Mouse (Mus musculus): ENCODE measurements around the gene P2rx7. TPM values are rescaled to one million over a fixed set of nuclear protein-coding genes. Genes with fewer than 3 reads are reported as not detected.
"Not testable (repeated sequence)": the region's sequence is repeated elsewhere in the genome, so short reads cannot be mapped to it uniquely, and the experiment has no call there.

Gene P2rx7
- total RNA-seq, 2 experiments from 2014 or later = 3.2 to 5.1 TPM

DNA sequence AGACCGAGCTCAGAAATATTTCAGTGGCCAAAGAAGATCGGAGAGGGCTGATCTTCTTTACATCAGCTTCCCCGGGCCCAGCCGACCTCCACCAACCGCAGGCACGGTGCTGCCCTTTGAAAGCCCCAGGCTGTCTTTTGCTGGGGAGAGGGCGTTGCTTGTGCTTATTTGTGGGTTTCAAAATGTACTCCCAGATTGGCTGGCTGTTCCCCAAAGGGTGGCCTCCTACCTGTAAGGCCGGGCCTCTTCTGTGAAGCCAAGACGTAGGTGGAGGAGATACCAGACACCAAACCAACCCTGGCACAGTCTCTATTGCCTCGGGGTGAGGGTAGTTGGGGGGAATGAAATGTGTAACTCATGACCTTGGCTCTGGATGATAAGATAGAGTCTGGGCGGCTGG lies 2.3 kb downstream of the P2rx7 start:
- DNase-seq = no peak

GRCm38 (mm10) chr5:122647256-122647924 lies 3.7 kb downstream of the P2rx7 start:
- no peak for DNase-seq

DNA sequence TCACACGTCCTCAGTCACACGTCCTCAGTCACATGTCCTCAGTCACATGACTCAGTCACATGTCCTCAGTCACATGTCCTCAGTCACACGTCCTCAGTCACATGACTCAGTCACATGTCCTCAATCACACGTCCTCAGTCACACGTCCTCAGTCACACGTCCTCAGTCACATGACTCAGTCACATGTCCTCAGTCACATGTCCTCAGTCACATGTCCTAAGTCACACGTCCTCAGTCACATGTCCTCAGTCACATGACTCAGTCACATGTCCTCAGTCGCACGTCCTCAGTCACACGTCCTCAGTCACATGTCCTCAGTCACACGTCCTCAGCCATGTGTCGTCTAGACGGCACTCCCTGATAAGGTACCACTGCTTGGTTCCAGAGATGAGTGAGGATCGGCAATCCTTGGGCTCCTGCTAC lies 4.3 kb downstream of the P2rx7 start:
- not testable (repeated sequence) for DNase-seq

DNA sequence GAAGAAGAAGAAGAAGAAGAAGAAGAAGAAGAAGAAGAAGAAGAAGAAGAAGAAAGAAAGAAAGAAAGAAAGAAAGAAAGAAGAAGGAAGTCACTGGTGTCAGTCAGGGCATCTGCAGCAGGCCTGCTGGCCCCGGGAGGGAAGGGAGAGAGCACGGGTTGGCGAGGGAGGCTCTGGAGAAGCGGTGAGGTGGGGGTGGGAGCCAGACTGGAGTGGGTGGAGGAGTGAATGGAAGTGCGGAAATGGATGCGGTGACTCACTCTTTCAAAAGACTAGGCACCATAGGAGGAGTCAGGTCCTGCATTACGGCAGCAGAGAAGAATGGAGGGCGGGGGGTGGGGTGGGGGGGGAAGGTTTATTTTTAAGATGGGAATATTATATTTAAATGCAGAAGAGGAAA lies 5.6 kb downstream of the P2rx7 start:
- no peak for DNase-seq

DNA sequence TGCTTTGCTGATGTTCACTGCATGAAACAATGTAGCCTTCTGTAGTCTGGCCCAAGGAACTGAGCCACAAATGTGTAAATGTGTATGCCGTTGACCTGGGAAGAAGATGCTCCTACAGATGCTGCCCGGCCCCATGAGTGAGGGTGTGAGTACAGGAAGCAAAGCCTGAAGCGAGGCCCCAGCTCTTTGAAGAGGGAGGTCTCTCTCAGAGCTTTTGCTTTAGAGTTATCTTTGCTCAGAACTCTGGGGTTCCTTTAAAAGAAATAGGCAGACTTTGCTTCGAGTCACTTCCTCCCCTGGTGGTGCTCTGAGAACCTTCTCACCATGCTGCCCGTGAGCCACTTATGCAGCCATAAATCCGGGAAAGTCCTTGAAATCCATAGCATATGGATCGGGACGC lies 6.4 kb downstream of the P2rx7 start:
- DNase-seq = no peak

- peak; percentile 31 for DNase-seq
Observed at GRCm38 (mm10) chr5:122652506-122652905, 8.8 kb downstream of the P2rx7 start.

- peak; percentile 13 for DNase-seq
Observed at GRCm38 (mm10) chr5:122653112-122653445, 9.4 kb downstream of the P2rx7 start.

DNA sequence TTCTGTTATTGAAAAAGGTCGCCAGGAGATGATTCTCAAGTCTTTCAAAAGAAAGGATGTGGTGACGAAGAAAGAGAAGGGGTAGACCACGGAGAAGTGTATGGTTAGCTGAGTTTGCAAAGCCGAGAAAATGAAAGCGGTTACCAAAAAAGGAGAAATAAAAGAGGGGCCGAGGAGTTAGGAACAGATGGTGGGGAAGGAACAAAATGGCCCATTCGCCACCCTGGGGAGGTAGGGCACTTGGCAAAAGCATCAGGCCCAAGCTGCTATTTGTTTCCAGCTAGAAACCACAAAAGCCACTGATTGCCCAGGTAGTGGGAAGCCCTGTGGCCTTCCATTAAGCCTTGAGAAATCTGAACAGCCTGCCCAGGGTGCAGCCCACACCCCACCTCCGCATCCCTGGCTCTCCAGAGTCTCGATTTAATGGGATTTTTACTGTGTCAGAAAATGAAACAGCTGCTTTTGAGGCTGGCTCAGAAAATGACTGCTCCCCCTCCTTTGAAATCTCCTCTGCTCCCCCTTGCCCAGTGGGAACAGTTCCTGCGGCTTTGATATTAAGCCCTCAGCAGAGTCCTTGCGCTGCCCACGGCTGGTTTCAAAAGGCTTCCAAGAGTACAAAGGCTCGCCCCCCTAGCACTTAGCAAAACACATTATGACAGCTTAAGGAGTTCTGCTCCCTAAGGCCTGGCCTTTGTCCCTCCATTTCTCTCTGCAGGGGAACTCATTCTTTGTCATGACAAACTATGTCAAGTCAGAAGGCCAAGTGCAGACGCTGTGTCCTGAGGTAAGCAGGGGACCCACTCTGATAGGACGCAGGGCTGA lies 9.9 kb downstream of the P2rx7 start:
- no peak for DNase-seq

- no peak for DNase-seq
Observed at GRCm38 (mm10) chr5:122654268-122654573, 10.5 kb downstream of the P2rx7 start.

GRCm38 (mm10) chr5:122656808-122657207 lies 13.1 kb downstream of the P2rx7 start:
- DNase-seq = no peak

- DNase-seq = no peak
Observed at GRCm38 (mm10) chr5:122662501-122662900, 18.8 kb downstream of the P2rx7 start.

- DNase-seq = no peak
Observed at GRCm38 (mm10) chr5:122665036-122665435, 21.3 kb downstream of the P2rx7 start.

DNA sequence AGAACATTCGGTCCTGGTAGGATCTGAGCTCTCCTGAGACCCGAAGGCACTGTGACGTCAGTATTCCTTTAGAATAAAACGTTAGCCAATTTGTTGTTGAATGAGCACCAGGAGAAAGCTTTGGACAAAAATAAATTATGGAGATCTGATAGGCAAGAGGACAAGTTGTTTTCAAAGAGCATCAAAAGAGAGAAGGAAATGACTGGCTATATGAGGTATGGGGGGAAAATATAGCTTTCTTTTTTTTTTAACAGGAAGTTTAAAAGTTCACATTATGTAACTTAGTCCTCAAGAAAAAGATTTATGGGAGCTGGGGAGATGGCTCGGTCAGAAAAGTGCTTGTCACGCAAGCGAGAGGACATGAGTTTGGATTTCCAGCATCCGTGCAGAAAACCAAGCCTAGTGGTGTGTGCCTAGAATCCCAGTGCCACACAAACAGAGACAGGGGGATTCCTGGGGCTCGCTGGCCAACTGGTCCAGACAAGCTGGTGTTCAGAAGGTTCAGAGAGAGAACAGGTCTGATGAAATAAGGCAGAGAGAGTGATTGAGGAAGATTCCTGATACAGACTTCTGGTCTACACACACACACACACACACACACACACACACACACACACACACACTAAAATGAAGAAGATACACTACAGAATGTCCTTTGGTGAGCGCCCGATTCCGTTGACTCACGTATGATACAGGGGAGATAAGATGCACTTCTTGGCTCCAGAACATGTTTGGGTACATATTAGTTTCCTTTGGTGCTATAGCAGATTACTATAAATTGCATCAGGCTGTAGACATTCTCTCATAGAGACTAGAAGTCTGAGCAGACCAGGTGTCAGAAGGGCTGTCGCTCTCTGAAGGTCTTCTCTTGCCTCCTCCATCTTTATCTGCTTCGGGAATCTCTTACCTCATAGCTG lies 25.5 kb downstream of the P2rx7 start:
- no peak for DNase-seq

- not testable (repeated sequence) for DNase-seq
Observed at GRCm38 (mm10) chr5:122671641-122672040, 27.9 kb downstream of the P2rx7 start.

- DNase-seq = no peak
Observed at GRCm38 (mm10) chr5:122672298-122672697, 28.6 kb downstream of the P2rx7 start.

DNA sequence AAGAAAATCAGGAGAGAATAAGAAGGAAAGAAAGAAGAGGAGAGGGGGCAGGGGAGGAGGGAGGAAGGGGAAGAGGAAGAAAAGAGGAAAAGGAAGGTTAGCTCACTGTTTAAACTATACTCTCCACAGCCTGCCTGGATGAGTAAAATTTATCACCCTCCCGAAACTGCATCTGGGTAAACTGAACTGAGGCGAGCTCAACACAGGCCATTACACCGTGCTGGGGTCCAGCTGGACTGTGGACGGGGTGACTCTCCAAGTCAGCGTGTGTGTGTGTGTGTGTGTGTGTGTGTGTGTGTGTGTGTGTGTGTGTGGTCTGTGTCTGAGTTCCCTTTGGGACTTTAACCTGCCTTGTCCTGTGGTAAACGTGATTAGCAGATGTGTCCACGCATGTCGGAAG lies 32.3 kb downstream of the P2rx7 start:
- no peak for DNase-seq

DNA sequence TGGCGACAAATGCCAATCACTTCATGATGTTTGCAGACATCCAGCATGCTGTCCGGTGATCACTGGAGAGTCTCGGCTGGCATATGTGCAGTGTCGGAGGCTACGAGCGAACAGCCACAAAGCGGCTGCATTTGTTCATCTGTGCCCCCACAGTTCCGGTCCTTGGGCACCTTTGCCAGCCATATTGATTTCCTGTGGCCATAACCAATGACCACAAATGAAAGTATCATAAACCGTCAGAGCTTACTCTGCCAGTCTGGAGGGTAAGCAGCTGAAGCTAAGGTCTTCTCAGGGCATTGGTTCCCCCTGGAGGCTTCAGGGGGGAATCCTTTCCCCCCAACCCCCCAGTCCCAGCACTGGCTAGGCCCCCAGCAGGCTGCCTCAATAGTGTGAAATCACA lies 34.3 kb downstream of the P2rx7 start:
- no peak for DNase-seq

GRCm38 (mm10) chr5:122679881-122680280 lies 36.2 kb downstream of the P2rx7 start:
- no peak for DNase-seq

DNA sequence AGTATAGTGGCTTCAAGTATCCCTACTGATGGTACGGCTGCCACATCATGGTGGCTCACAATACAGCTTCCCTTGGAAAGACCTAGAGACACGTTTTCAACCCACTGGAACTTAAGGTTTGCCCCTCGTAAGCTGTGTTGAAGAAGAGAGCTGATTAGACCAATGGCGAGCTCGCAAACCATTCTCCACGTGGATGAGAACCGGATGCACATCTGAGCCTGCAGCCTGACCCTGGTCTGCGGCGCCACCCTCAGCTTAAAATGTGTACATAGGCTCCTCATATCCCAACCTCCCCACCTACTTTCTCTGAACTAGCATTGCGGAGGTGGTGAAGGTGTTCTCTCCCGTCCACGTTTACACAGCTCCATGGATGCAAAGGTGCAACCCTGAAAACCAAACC lies 37.6 kb downstream of the P2rx7 start:
- no peak for DNase-seq

DNA sequence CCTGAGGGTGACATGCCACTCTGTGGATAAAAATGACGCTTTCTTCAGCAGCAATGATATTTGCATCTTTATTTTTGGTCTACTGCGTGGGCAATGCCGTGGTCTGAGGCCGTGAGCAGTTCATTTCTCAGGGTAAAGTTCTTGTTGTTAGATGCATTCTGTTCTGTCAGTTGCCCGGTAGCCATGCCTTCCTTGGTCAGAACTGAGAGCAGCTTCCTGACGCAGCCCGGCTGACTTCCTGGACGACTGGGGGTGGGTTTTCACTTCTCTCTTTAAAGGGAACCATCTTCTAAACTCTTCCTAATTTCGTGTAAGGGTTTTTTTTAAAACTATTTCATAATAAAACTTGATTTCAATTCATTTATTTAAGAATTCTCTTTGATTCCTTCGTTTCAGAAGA lies 40.2 kb downstream of the P2rx7 start:
- no peak for DNase-seq

GRCm38 (mm10) chr5:122687391-122687790 lies 43.7 kb downstream of the P2rx7 start:
- DNase-seq = no peak

DNA sequence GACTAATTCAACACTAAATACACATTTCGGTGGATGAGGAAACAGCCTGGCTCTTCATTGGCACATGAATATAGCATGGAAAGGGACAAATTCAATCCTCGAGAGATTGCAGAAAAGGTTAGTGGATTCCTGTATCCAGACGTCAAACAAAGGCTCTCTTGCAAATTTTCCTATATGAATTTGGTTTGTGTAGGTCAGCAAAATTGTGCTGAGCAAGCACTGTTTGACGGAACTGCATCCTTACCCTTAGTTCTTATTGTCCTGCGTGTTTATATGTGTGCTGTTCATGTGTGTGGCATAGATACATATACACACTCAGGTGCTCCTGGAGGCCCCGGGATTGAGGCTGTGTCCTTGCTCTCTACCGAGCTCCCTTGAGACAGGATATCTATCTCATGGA lies 45.4 kb downstream of the P2rx7 start:
- no peak for DNase-seq

GRCm38 (mm10) chr5:122690486-122690885 lies 46.8 kb downstream of the P2rx7 start:
- no peak for DNase-seq
